Mouse (Mus musculus): ENCODE measurements around the gene Tdp2. TPM values are rescaled to one million over a fixed set of nuclear protein-coding genes. Genes with fewer than 3 reads are reported as not detected.

Gene Tdp2
- total RNA-seq, 2 experiments from 2014 or later = 35.6 to 47.7 TPM

DNA sequence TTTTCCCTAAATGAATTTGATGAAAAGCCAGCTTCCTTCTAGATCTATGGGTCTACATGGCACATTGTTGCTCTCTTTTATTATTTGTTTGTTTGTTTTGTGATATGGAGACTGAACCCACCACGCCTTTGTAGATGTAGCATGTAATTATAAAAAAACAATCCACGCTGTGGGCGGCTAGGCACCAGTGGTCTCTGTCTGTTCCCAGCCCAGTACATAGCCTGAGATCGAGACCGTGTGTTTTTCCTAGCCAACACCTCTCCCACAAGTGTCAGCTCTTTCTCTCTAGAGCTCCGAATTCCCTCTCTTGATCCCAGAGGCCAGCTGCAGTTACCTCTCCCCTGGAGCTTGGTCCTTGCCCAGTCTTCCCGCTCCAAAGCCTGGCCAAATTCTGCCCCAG is 36.8 kb downstream of the Tdp2 start:
- no peak for ATAC-seq (ENCODE audit: poor library complexity, severe bottlenecking)

DNA sequence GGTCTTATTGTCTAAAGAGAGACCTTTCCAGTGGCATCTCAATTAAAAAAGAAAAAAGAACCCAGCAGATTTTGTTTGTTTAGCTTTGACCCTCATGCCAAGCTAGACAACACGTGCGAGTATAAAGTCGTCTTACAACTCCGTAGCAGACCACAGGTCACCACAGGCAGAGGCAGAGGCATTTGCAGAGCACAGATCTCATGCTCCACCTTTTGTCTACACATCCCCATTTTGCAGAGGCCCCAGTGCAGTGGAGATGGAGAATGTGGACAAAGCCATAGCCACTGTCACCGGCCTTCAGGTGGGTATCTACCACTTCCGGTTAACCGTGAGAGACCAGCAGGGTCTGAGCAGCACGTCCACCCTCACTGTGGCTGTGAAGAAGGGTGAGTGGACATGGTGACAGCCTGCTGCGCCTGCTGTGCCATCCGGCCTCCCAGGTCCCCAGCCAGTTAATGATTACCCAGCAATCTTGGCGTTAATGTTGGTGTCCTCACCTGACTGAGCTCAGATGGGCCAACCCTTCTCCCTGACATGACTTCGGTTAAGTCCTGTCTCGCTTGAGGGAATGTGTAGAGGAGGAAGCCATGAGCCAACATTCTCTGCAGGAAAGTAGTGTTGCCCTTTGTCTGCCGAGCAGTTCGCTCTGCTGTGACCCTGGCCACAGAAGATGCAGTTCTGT is 48.0 kb downstream of the Tdp2 start:
- no peak for ATAC-seq (ENCODE audit: poor library complexity, severe bottlenecking)

DNA sequence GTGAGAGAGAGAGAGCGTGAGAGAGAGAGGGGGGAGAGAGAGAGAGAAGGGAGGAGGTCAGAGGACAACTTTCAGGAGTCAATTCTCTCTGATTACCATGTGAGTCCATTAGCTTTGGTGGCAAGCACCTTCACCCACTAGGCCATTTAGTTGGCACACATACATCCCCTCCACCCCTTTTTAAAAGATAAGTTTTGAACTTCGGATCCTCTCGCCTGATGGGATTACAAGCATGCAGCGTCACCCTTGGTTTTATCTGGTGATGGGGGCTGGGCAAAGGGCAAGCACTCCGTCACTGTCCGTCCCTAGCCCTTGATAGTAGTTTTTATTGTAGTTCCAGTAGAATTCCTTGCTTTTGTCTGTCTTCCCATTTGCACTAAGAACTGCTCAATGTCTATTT is 48.7 kb downstream of the Tdp2 start:
- ATAC-seq (ENCODE audit: poor library complexity, severe bottlenecking) = no peak

DNA sequence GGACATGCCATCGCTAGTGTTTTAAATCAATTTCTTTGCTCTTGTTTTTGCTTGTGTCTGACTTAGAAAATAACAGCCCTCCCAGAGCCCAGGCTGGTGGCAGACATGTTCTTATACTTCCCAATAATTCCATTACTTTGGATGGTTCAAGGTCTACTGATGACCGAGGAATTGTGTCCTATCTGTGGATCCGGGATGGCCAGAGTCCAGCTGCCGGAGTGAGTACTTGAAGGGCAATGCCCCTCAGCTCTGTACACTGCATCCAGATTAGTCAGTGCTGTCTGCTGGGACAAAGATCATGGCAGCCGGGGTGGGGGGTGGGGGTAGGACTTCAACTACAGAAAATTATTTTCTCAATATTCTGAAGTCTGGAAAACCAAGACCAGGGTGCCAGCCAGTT is 49.2 kb downstream of the Tdp2 start:
- ATAC-seq (ENCODE audit: poor library complexity, severe bottlenecking) = no peak

DNA sequence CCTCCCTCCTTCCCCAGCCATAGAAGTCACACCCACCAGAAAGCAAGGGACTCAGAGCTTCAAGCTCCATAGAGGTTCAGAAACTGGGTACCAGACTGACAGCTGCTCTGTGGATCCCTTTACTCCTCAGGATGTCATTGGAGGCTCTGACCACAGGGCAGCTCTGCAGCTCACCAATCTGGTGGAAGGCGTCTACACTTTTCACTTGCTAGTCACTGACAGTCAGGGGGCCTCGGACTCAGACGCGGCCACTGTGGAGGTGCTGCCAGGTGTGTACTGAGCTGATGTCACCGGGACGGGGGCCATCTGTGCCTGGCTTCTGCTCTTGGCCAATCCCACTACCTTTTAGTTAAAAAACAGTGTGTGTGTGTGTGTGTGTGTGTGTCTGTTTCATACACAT is 50.9 kb downstream of the Tdp2 start:
- no peak for ATAC-seq (ENCODE audit: poor library complexity, severe bottlenecking)

DNA sequence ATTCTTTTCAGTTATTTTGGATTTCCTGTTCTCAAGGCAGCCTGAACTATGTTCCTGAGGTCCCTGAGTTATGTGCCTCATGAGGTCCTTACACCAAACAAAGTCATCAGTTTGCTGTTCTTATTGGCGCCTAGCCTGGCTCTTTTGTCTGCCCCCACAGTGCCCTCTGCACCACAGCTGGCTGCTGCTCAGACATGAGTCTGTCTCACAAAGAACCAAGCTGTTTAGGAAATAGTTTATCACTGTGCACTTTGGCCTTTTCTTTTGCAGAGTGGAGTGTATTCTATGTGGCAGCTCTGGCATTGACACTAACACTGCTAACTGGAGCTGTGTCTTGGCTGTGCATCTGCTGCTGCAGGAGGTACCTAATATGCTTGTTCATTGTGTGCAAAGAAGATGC is 58.1 kb downstream of the Tdp2 start:
- ATAC-seq (ENCODE audit: poor library complexity, severe bottlenecking) = no peak

Other genes starting within 250 kb of the Tdp2 start
- gene Ripor2, start 249.5 kb upstream of the Tdp2 start, total RNA-seq (2015) = 87.3 and 93.1 TPM in 2 replicates
- 65.3 and 80.5 TPM in 2 replicates for gene Ripor2, start 249.5 kb upstream of the Tdp2 start, total RNA-seq (2017)
- gene Armh2, start 90.4 kb upstream of the Tdp2 start, total RNA-seq (2015) = 0.22 TPM in 1 of 2 replicates, not detected in the other
- gene Armh2, start 90.4 kb upstream of the Tdp2 start, total RNA-seq (2017) = not detected in 2 replicates
- gene Gmnn, start 69.8 kb upstream of the Tdp2 start, total RNA-seq (2015) = 161 and 181 TPM in 2 replicates
- 175 and 177 TPM in 2 replicates for gene Gmnn, start 69.8 kb upstream of the Tdp2 start, total RNA-seq (2017)
- gene BC005537, start 30.0 kb upstream of the Tdp2 start, total RNA-seq (2015) = 222 and 241 TPM in 2 replicates
- gene BC005537, start 30.0 kb upstream of the Tdp2 start, total RNA-seq (2017) = 97.2 and 116 TPM in 2 replicates
- gene Acot13, start 139 bp upstream of the Tdp2 start, total RNA-seq (2015) = 26.7 and 27.1 TPM in 2 replicates
- gene Acot13, start 139 bp upstream of the Tdp2 start, total RNA-seq (2017) = 26.1 and 30.3 TPM in 2 replicates
- not detected in 2 replicates for gene D130043K22Rik, start 13.5 kb downstream of the Tdp2 start, total RNA-seq (2015)
- not detected in 2 replicates for gene D130043K22Rik, start 13.5 kb downstream of the Tdp2 start, total RNA-seq (2017)
- 0.62 and 0.89 TPM in 2 replicates for gene Aldh5a1, start 106.0 kb downstream of the Tdp2 start, total RNA-seq (2015)
- 0.89 and 1.1 TPM in 2 replicates for gene Aldh5a1, start 106.0 kb downstream of the Tdp2 start, total RNA-seq (2017)
- 0.66 and 0.91 TPM in 2 replicates for gene Gpld1, start 111.5 kb downstream of the Tdp2 start, total RNA-seq (2015)
- 1.1 and 1.5 TPM in 2 replicates for gene Gpld1, start 111.5 kb downstream of the Tdp2 start, total RNA-seq (2017)
- gene Mrs2, start 188.7 kb downstream of the Tdp2 start, total RNA-seq (2015) = 19.8 and 24.2 TPM in 2 replicates
- gene Mrs2, start 188.7 kb downstream of the Tdp2 start, total RNA-seq (2017) = 8.8 and 11.4 TPM in 2 replicates
- gene Dcdc2a, start 224.3 kb downstream of the Tdp2 start, total RNA-seq (2015) = not detected in 2 replicates
- not detected in 2 replicates for gene Dcdc2a, start 224.3 kb downstream of the Tdp2 start, total RNA-seq (2017)